Mouse (Mus musculus) liver, postnatal 0 days (tissue): ENCODE data around the gene Idi2. TPM values are rescaled to one million over a fixed set of nuclear protein-coding genes. Genes with fewer than 3 reads are reported as not detected.

Source experiments
- ATAC-seq: fragments of 200-750 bp; cut with Nextera tagmentation; 2 replicates; pipeline ENCODE4 v1.8.0; 2017; ENCODE audit warnings: mild to moderate bottlenecking, moderate library complexity
- DNase-seq: peaks from one replicate; pipeline ENCODE4 v3.0.0-alpha.2; 2016
- H3K27ac ChIP-seq: fragments of 300-500 bp; sonication (generic); 2 replicates; pipeline ENCODE4 v1.5.1; 2014; ENCODE audit warnings: antibody characterized with exemption, moderate library complexity, mild to moderate bottlenecking, low read depth
- H3K27me3 ChIP-seq: fragments of 300-500 bp; sonication (generic); 2 replicates; pipeline ENCODE4 v1.6.1; 2014; ENCODE audit warnings: low read length, control low read depth, mixed read lengths; ENCODE audit not compliant: insufficient read depth
- H3K36me3 ChIP-seq: fragments of 300-500 bp; sonication (generic); replicated peaks from 2 replicates; pipeline ENCODE4 v1.6.1; 2014; ENCODE audit warnings: mild to moderate bottlenecking, control low read depth, low read length, moderate library complexity, mixed read lengths; ENCODE audit not compliant: insufficient read depth
- H3K4me1 ChIP-seq: fragments of 300-500 bp; sonication (generic); 2 replicates; pipeline ENCODE4 v1.6.1; 2014; ENCODE audit warnings: antibody characterized with exemption, mild to moderate bottlenecking, control low read depth; ENCODE audit not compliant: insufficient read depth
- H3K4me2 ChIP-seq: fragments of 300-500 bp; sonication (generic); 2 replicates; pipeline ENCODE4 v1.6.1; 2014; ENCODE audit warnings: low read depth, mild to moderate bottlenecking, low read length, moderate library complexity, mixed read lengths
- H3K4me3 ChIP-seq: fragments of 300-500 bp; sonication (generic); 2 replicates; pipeline ENCODE4 v1.5.1; 2014; ENCODE audit warnings: low read depth, low read length
- H3K9ac ChIP-seq: fragments of 300-500 bp; sonication (generic); replicated peaks from 2 replicates; pipeline ENCODE4 v1.6.1; 2014; ENCODE audit warnings: mild to moderate bottlenecking, moderate library complexity
- H3K9me3 ChIP-seq: fragments of 300-500 bp; sonication (generic); 2 replicates; pipeline ENCODE4 v1.6.1; 2016; ENCODE audit warnings: mild to moderate bottlenecking, control low read depth, low read length, mixed read lengths
- CTCF ChIP-seq: sonication (generic); IDR thresholded peaks from 2 replicates; pipeline ENCODE4 v1.5.1; 2016; ENCODE audit warnings: antibody characterized with exemption, low read depth
- EP300 ChIP-seq: IDR thresholded peaks from 2 replicates; pipeline ENCODE4 v1.6.1; 2016; ENCODE audit warnings: antibody characterized with exemption, low read depth, mild to moderate bottlenecking
- WGBS: fragments of 180-500 bp; shearing (Covaris S2); extraction: QIAGEN DNeasy Blood & Tissue Kit; methylation state at CpG from one replicate; pipeline ENCODE4 v1.1.7; 2014; ENCODE audit not compliant: insufficient replicate concordance; 5-methylcytosine and 5-hydroxymethylcytosine counted together
- microRNA-seq: library from miRNA; unstranded; fragments of <30 nt; microRNA quantifications from one replicate; pipeline ENCODE4, GENCODE M21; 2016
- polyA plus RNA-seq: library from polyadenylated mRNA; unstranded; fragments of >200 nt; fragmentation: Nextera tagmentation; extraction: Ambion mirVana; gene quantifications from 2 replicates; pipeline ENCODE4 v1.2.1, GENCODE M21; 2015

Idi2 gene
- polyA plus RNA-seq, 1 experiment from 2014 or later, result not detected

DNA sequence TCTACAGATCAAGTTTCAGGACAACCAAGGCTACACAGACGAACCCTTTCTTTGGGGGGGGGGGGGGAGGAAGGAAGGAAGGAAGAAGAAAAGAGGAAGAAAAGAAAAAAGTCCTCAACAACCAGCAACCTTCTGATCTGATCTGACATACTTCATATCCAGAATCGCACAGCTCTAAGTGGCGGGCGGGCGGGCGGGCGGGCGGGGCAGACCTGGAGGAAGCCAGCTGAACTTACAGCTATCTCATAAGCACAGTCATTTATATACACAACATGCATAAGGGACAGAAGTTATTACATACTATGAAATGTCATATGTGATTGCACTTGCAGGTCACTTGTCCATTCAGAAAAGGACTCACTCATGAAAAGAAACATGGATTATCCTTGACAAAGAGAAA, 46.8 kb downstream of the Idi2 start:
- H3K27me3 ChIP-seq, result no peaks in the 10 kb centered on the region
- H3K4me2 ChIP-seq, result peak overlapping the region; percentile 33; the same call in 1 of the 2 replicates
- H3K27ac ChIP-seq, result 0 out of 2 replicates have a peak overlapping the region, but pooled peaks have one; percentile 29
- DNase-seq, result no peak
- TF ChIP-seq EP300 (no peak), CTCF (no peak)
- no peak overlapping the region for H3K9ac ChIP-seq
- H3K36me3 ChIP-seq, result no peaks in the 10 kb centered on the region
- H3K9me3 ChIP-seq, result no peaks in the 10 kb centered on the region
- H3K4me3 ChIP-seq, result no peak overlapping the region
- ATAC-seq, result 0 out of 2 replicates have a peak, but pooled peaks have one; percentile 14
- WGBS, result 58% methylated on average over 8 of the region's 8 CpGs
- peaks cover 9% of the 10 kb centered on the region for H3K4me1 ChIP-seq

DNA sequence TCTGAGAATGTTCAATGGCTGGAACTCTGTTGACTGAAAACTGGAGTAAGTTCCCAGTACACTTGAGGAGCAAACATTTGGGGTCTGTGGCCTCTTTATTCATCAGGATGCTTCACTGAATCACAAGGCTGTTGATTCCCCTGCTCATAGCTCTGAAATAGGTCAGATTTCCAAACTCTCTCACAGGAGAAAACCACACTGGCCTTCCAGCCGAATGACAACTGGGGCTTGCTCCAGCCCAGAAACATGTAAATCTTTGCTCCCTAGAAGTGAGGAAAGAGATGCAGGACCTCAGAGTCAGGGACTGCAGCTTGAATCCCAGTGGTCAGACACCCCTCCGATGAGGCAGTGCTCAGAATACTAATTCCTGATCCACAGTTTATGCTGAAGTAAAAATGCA, 50.6 kb downstream of the Idi2 start:
- Histone ChIP-seq H3K9me3 (no peaks in the 10 kb centered on the region), H3K4me1 (0 out of 2 replicates have a peak, but pooled peaks cover 3% of the 10 kb centered on the region), H3K36me3 (no peaks in the 10 kb centered on the region), H3K4me3 (no peak overlapping the region), H3K27me3 (no peaks in the 10 kb centered on the region), H3K4me2 (no peak overlapping the region), H3K9ac (no peak overlapping the region), H3K27ac (no peak overlapping the region)
- WGBS, result 73% methylated on average over 2 of the region's 2 CpGs
- TF ChIP-seq CTCF, result no peak
- TF ChIP-seq EP300, result no peak
- DNase-seq, result no peak
- ATAC-seq, result no peak

Small RNA genes within 50 kb of the gene (microRNA-seq; reads per million reads assigned to microRNA genes)
- gene Gm22750, result not detected

Other genes starting within 250 kb of the Idi2 start
- 5.2 and 5.8 TPM in 2 replicates for gene Wdr37, start 81.0 kb upstream of the Idi2 start, polyA plus RNA-seq
- gene Idi1, start 67.4 kb upstream of the Idi2 start, polyA plus RNA-seq, result 31.2 and 35.0 TPM in 2 replicates
- not detected in 2 replicates for gene Gm9745, start 4.6 kb upstream of the Idi2 start, polyA plus RNA-seq
- 35.7 and 38.9 TPM in 2 replicates for gene Gtpbp4, start 43.2 kb downstream of the Idi2 start, polyA plus RNA-seq
- gene Larp4b, start 141.0 kb downstream of the Idi2 start, polyA plus RNA-seq, result 17.4 and 20.3 TPM in 2 replicates